Mouse (Mus musculus) lung, postnatal 0 days (tissue): ENCODE results near the gene Mical3.

ENCODE experiments used
- CTCF ChIP-seq: IDR thresholded peaks from 2 replicates; pipeline ENCODE4 v1.5.1; 2016; ENCODE audit warnings: antibody characterized with exemption, mild to moderate bottlenecking
- EP300 ChIP-seq: IDR thresholded peaks from 2 replicates; pipeline ENCODE4 v1.6.1; 2016; ENCODE audit warnings: antibody characterized with exemption, mild to moderate bottlenecking, control low read depth

DNA sequence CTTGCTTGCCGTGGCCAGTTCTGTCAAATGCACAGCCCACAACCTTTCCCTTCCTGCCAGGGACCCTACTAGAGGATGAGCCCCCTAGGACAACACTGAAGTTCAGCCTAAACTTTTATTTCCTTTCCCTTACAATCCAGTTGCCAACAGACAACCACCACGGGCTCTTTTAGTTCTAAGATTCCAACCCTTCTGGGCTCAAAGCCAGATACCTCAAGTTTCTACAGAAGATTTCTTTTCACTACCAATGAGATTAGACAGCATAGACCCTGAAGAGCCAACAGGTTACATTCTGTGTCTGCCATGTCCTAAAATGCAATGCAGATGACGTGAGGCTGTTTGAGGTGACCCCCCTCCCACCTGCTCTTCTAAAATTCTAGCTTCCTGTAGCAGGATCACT is 75.3 kb downstream of the Mical3 start:
- TF ChIP-seq EP300 (no peak), CTCF (no peak)
